Mouse (Mus musculus) limb, embryonic 12.5 days (tissue): ENCODE data around the gene Gm13040. TPM values are rescaled to one million over a fixed set of nuclear protein-coding genes. Genes with fewer than 3 reads are reported as not detected.
"Not testable (repeated sequence)": the region's sequence is repeated elsewhere in the genome, so short reads cannot be mapped to it uniquely, and the experiment has no call there.

ENCODE experiments used
- ATAC-seq: fragments of 200-750 bp; cut with Nextera tagmentation; 2 replicates; pipeline ENCODE4 v1.8.0; 2017; ENCODE audit warnings: low read depth, moderate TSS enrichment; ENCODE audit not compliant: insufficient number of reproducible peaks, insufficient read depth, low FRiP score, low TSS enrichment
- H3K27ac ChIP-seq: fragments of 300-500 bp; sonication (generic); 2 replicates; pipeline ENCODE4 v1.5.1; 2016; ENCODE audit warnings: mild to moderate bottlenecking, moderate library complexity
- H3K27me3 ChIP-seq: fragments of 300-500 bp; sonication (generic); 2 replicates; pipeline ENCODE4 v1.6.1; 2016; ENCODE audit warnings: mild to moderate bottlenecking, moderate library complexity
- H3K36me3 ChIP-seq: fragments of 300-500 bp; sonication (generic); 2 replicates; pipeline ENCODE4 v1.6.1; 2016; ENCODE audit warnings: mild to moderate bottlenecking, moderate library complexity
- H3K4me1 ChIP-seq: fragments of 300-500 bp; sonication (generic); replicated peaks from 2 replicates; pipeline ENCODE4 v1.6.1; 2016
- H3K4me2 ChIP-seq: fragments of 300-500 bp; sonication (generic); 2 replicates; pipeline ENCODE4 v1.6.1; 2016; ENCODE audit warnings: mild to moderate bottlenecking, moderate library complexity
- H3K4me3 ChIP-seq: fragments of 300-500 bp; sonication (generic); replicated peaks from 2 replicates; pipeline ENCODE4 v1.5.1; 2016; ENCODE audit warnings: mild to moderate bottlenecking
- H3K9ac ChIP-seq: fragments of 300-500 bp; sonication (generic); replicated peaks from 2 replicates; pipeline ENCODE4 v1.6.1; 2016; ENCODE audit warnings: mild to moderate bottlenecking, moderate library complexity
- H3K9me3 ChIP-seq: fragments of 300-500 bp; sonication (generic); 2 replicates; pipeline ENCODE4 v1.6.1; 2016; ENCODE audit warnings: mild to moderate bottlenecking, moderate library complexity
- whole genome bisulfite sequencing: fragments of 180-500 bp; shearing (Covaris S2); methylation state at CpG from one replicate; pipeline ENCODE4 v1.1.7; 2016; 5-methylcytosine and 5-hydroxymethylcytosine counted together
- polyA plus RNA-seq: library from polyadenylated mRNA; unstranded; fragments of >200 nt; fragmentation: Nextera tagmentation; extraction: Ambion mirVana; gene quantifications from 2 replicates; pipeline ENCODE4 v1.2.1, GENCODE M21; 2016

Gene Gm13040
- polyA plus RNA-seq, result not detected in 2 replicates

DNA sequence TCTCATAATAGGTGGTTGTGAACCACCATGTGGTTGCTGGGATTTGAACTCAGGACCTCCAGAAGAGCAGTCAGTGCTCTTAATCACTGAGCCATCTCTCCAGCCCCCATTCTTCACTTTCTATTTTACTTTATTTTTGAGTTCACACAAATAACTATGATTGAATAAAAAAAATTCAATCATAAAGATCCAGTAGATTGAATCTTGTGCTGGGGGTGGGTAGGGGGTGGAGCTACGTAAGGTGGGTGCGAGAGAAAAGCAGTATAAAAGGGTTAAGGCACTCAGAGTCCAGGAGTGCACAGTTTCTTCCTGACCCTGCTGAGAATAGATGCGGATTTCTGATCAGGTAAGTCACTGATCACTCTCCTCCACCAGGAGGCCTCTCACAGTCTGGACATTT, at the start of gene Gm13040:
Gene Gm13040 (plus strand): TSS at position 301 of the 400 bp plus-strand sequence.
- ATAC-seq, H3K4me1 ChIP-seq, H3K9ac ChIP-seq, H3K4me3 ChIP-seq, H3K4me2 ChIP-seq, H3K36me3 ChIP-seq, H3K27me3 ChIP-seq, H3K27ac ChIP-seq, H3K9me3 ChIP-seq: not testable (repeated sequence)
- no CpG with 5 or more reads among the region's 3 CpGs for WGBS

DNA sequence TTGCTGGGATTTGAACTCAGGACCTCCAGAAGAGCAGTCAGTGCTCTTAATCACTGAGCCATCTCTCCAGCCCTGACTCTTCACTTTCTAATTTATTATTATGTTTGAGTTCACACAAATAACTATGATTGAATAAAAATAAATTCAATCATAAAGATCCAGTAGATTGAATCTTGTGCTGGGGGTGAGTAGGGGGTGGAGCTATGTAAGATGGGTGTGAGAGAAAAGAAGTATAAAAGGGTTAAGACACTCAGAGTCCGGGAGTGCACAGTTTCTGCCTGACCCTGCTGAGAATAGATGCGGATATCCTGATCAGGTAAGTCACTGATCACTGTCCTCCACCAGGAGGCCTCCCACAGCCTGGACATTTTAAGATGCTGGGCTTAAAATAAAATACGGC, 24.7 kb upstream of the Gm13040 start, which contains the start of gene Gm13043:
Gene Gm13043 (plus strand): TSS at position 301 of the 400 bp plus-strand sequence.
- H3K4me3 ChIP-seq, result no peak within 1 kb of the TSS
- no peaks in the 10 kb centered on the region for H3K9me3 ChIP-seq
- H3K27me3 ChIP-seq, result no peaks in the 10 kb centered on the region
- H3K4me2 ChIP-seq, result no peak within 1 kb of the TSS
- WGBS, result 88% methylated on average over 3 of the region's 3 CpGs
- no peaks in the 10 kb centered on the region for H3K4me1 ChIP-seq
- no peak within 1 kb of the TSS for H3K27ac ChIP-seq
- no peaks in the 10 kb centered on the region for H3K36me3 ChIP-seq
- H3K9ac ChIP-seq, result no peak within 1 kb of the TSS
- ATAC-seq, result no peak

DNA sequence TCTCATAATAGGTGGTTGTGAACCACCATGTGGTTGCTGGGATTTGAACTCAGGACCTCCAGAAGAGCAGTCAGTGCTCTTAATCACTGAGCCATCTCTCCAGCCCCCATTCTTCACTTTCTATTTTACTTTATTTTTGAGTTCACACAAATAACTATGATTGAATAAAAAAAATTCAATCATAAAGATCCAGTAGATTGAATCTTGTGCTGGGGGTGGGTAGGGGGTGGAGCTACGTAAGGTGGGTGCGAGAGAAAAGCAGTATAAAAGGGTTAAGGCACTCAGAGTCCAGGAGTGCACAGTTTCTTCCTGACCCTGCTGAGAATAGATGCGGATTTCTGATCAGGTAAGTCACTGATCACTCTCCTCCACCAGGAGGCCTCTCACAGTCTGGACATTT, 15.6 kb downstream of the Gm13040 start, which contains the start of the genes BC080695 and Gm13057:
Gene BC080695 (plus strand): TSS at position 301 of the 400 bp plus-strand sequence.
Gene Gm13057 (plus strand): TSS at position 310 of the 400 bp plus-strand sequence.
- H3K36me3 ChIP-seq, H3K4me1 ChIP-seq, H3K27me3 ChIP-seq, H3K4me3 ChIP-seq, ATAC-seq, H3K9me3 ChIP-seq, H3K9ac ChIP-seq, H3K27ac ChIP-seq, H3K4me2 ChIP-seq: not testable (repeated sequence)
- WGBS, result no CpG with 5 or more reads among the region's 3 CpGs

Other genes with a start within 250 kb of the Gm13040 start
- 41.5 and 43.7 TPM in 2 replicates for gene Pdpn, start 236.4 kb upstream of the Gm13040 start, polyA plus RNA-seq
- gene Lrrc38, start 186.2 kb upstream of the Gm13040 start, polyA plus RNA-seq, result 0.63 and 0.67 TPM in 2 replicates
- not detected in 2 replicates for gene Pramel1, start 141.5 kb upstream of the Gm13040 start, polyA plus RNA-seq
- 21.9 and 23.6 TPM in 2 replicates for gene Pramef8, start 123.5 kb upstream of the Gm13040 start, polyA plus RNA-seq
- gene Oog4, start 85.6 kb upstream of the Gm13040 start, polyA plus RNA-seq, result not detected in 2 replicates
- not detected in 2 replicates for gene Gm13043, start 24.6 kb upstream of the Gm13040 start, polyA plus RNA-seq
- not detected in 2 replicates for gene BC080695, start 15.7 kb downstream of the Gm13040 start, polyA plus RNA-seq
- not detected in 2 replicates for gene Gm13057, start 15.8 kb downstream of the Gm13040 start, polyA plus RNA-seq
- gene Gm13083, start 79.0 kb downstream of the Gm13040 start, polyA plus RNA-seq, result not detected in 2 replicates
- gene Gm13088, start 121.3 kb downstream of the Gm13040 start, polyA plus RNA-seq, result not detected in 2 replicates
- not detected in 2 replicates for gene Gm13089, start 166.8 kb downstream of the Gm13040 start, polyA plus RNA-seq
- gene Gm13078, start 183.5 kb downstream of the Gm13040 start, polyA plus RNA-seq, result not detected in 2 replicates